Mouse (Mus musculus) forebrain, embryonic 13.5 days (tissue): ENCODE measurements around the gene Adamts13. TPM values are rescaled to one million over a fixed set of nuclear protein-coding genes. Genes with fewer than 3 reads are reported as not detected.
A peak's percentile ranks its signal among the peaks of the same experiment; 100 is the strongest.

Source experiments
- ATAC-seq: fragments of 200-750 bp; cut with Nextera tagmentation; 2 replicates; pipeline ENCODE4 v1.8.0; 2017
- H3K27ac ChIP-seq: fragments of 300-500 bp; sonication (generic); 2 replicates; pipeline ENCODE4 v1.5.1; 2015; ENCODE audit warnings: inconsistent platforms, mild to moderate bottlenecking, moderate library complexity
- H3K27me3 ChIP-seq: fragments of 300-500 bp; sonication (generic); 2 replicates; pipeline ENCODE4 v1.6.1; 2015; ENCODE audit warnings: mild to moderate bottlenecking, inconsistent platforms
- H3K36me3 ChIP-seq: fragments of 300-500 bp; sonication (generic); 2 replicates; pipeline ENCODE4 v1.6.1; 2015; ENCODE audit warnings: mild to moderate bottlenecking, inconsistent platforms; ENCODE audit not compliant: poor library complexity, severe bottlenecking
- H3K4me1 ChIP-seq: fragments of 300-500 bp; sonication (generic); 2 replicates; pipeline ENCODE4 v1.6.1; 2015; ENCODE audit warnings: inconsistent platforms
- H3K4me2 ChIP-seq: fragments of 300-500 bp; sonication (generic); 2 replicates; pipeline ENCODE4 v1.6.1; 2015; ENCODE audit warnings: inconsistent platforms, mild to moderate bottlenecking, moderate library complexity
- H3K4me3 ChIP-seq: fragments of 300-500 bp; sonication (generic); 2 replicates; pipeline ENCODE4 v1.5.1; 2015; ENCODE audit warnings: mild to moderate bottlenecking, inconsistent platforms
- H3K9ac ChIP-seq: fragments of 300-500 bp; sonication (generic); 2 replicates; pipeline ENCODE4 v1.6.1; 2015; ENCODE audit warnings: mild to moderate bottlenecking, inconsistent platforms
- H3K9me3 ChIP-seq: fragments of 300-500 bp; sonication (generic); replicated peaks from 2 replicates; pipeline ENCODE4 v1.6.1; 2016; ENCODE audit warnings: inconsistent platforms
- WGBS: fragments of 180-500 bp; shearing (Covaris S2); methylation state at CpG from one replicate; pipeline ENCODE4 v1.1.7; 2015; 5-methylcytosine and 5-hydroxymethylcytosine counted together
- polyA plus RNA-seq: library from polyadenylated mRNA; unstranded; fragments of >200 nt; fragmentation: Nextera tagmentation; extraction: Ambion mirVana; gene quantifications from 2 replicates; pipeline ENCODE4 v1.2.1, GENCODE M21; 2015

Gene Adamts13
- polyA plus RNA-seq, 1 experiment from 2014 or later: not detected

GRCm38 (mm10) chr2:26952193-26952592, 21.0 kb upstream of the Adamts13 start:
- H3K9ac ChIP-seq: no peak overlapping the region
- peaks cover 83% of the 10 kb centered on the region for H3K36me3 ChIP-seq
- H3K4me3 ChIP-seq: no peak overlapping the region
- H3K4me2 ChIP-seq: no peak overlapping the region
- no peak for ATAC-seq
- H3K27me3 ChIP-seq: no peaks in the 10 kb centered on the region
- no peaks in the 10 kb centered on the region for H3K9me3 ChIP-seq
- WGBS: 92% methylated on average over 4 of the region's 4 CpGs
- H3K4me1 ChIP-seq: no peaks in the 10 kb centered on the region
- H3K27ac ChIP-seq: no peak overlapping the region

GRCm38 (mm10) chr2:26952866-26953265, 20.4 kb upstream of the Adamts13 start:
- Histone ChIP-seq H3K9me3 (no peaks in the 10 kb centered on the region), H3K36me3 (peaks cover 90% of the 10 kb centered on the region), H3K4me1 (no peaks in the 10 kb centered on the region), H3K27ac (no peak overlapping the region), H3K4me3 (no peak overlapping the region), H3K9ac (no peak overlapping the region), H3K27me3 (no peaks in the 10 kb centered on the region), H3K4me2 (no peak overlapping the region)
- no peak for ATAC-seq
- WGBS: 91% methylated on average over 8 of the region's 8 CpGs

GRCm38 (mm10) chr2:26954735-26955395, 18.4 kb upstream of the Adamts13 start:
- no peaks in the 10 kb centered on the region for H3K27me3 ChIP-seq
- H3K36me3 ChIP-seq: peaks cover 96% of the 10 kb centered on the region
- H3K27ac ChIP-seq: no peak overlapping the region
- H3K4me2 ChIP-seq: no peak overlapping the region
- no peak overlapping the region for H3K4me3 ChIP-seq
- no peaks in the 10 kb centered on the region for H3K9me3 ChIP-seq
- H3K9ac ChIP-seq: no peak overlapping the region
- no peak for ATAC-seq
- WGBS: 90% methylated on average over 2 of the region's 2 CpGs
- no peaks in the 10 kb centered on the region for H3K4me1 ChIP-seq

- no peak overlapping the region for H3K4me2 ChIP-seq
- H3K4me3 ChIP-seq: no peak overlapping the region
- H3K36me3 ChIP-seq: peaks cover 92% of the 10 kb centered on the region
- ATAC-seq: no peak
- H3K9me3 ChIP-seq: no peaks in the 10 kb centered on the region
- H3K4me1 ChIP-seq: peaks cover 6% of the 10 kb centered on the region
- no peaks in the 10 kb centered on the region for H3K27me3 ChIP-seq
- WGBS: 94% methylated on average over 12 of the region's 12 CpGs
- no peak overlapping the region for H3K9ac ChIP-seq
- H3K27ac ChIP-seq: no peak overlapping the region
Measured at GRCm38 (mm10) chr2:26956811-26957487, 16.3 kb upstream of the Adamts13 start.

GRCm38 (mm10) chr2:26957488-26957859, 15.7 kb upstream of the Adamts13 start:
- Histone ChIP-seq H3K36me3 (peaks cover 91% of the 10 kb centered on the region), H3K27me3 (no peaks in the 10 kb centered on the region), H3K4me3 (no peak overlapping the region), H3K9ac (no peak overlapping the region), H3K4me1 (peaks cover 10% of the 10 kb centered on the region), H3K4me2 (no peak overlapping the region), H3K9me3 (no peaks in the 10 kb centered on the region), H3K27ac (no peak overlapping the region)
- 94% methylated on average over 2 of the region's 2 CpGs for WGBS
- ATAC-seq: no peak

GRCm38 (mm10) chr2:26960756-26961155, 12.5 kb upstream of the Adamts13 start:
- Histone ChIP-seq H3K9me3 (no peaks in the 10 kb centered on the region), H3K36me3 (peaks cover 58% of the 10 kb centered on the region)
- 74% methylated on average over 4 of the region's 4 CpGs for WGBS

GRCm38 (mm10) chr2:26963923-26964723, 9.1 kb upstream of the Adamts13 start, which contains the start of gene Rexo4:
Gene Rexo4 (minus strand): TSS chr2:26964386.
- Histone ChIP-seq H3K27ac (peak within 1 kb of the TSS; percentile 98), H3K9ac (peak within 1 kb of the TSS; percentile 87), H3K36me3 (peaks cover 26% of the 10 kb centered on the region), H3K4me2 (peak within 1 kb of the TSS; percentile 90), H3K27me3 (no peaks in the 10 kb centered on the region), H3K4me3 (peak within 1 kb of the TSS; percentile 79), H3K9me3 (no peaks in the 10 kb centered on the region), H3K4me1 (peaks cover 26% of the 10 kb centered on the region)
- ATAC-seq: peak; percentile 98
- under 1% methylated on average over 50 of the region's 50 CpGs for WGBS

More at GRCm38 (mm10) chr2:26960756-26961155, 12.5 kb upstream of the Adamts13 start:
- no peak overlapping the region for H3K4me3 ChIP-seq
- no peak overlapping the region for H3K27ac ChIP-seq
- no peak overlapping the region for H3K9ac ChIP-seq
- no peak for ATAC-seq
- no peak overlapping the region for H3K4me2 ChIP-seq
- H3K4me1 ChIP-seq: peaks cover 26% of the 10 kb centered on the region
- H3K27me3 ChIP-seq: no peaks in the 10 kb centered on the region

GRCm38 (mm10) chr2:26964724-26965370, 8.4 kb upstream of the Adamts13 start:
- peaks cover 21% of the 10 kb centered on the region for H3K36me3 ChIP-seq
- H3K27me3 ChIP-seq: no peaks in the 10 kb centered on the region
- peak overlapping the region; percentile 87 for H3K9ac ChIP-seq
- ATAC-seq: no peak; the same call in 1 of the 2 replicates
- H3K27ac ChIP-seq: peak overlapping the region; percentile 98
- peak overlapping the region; percentile 79 for H3K4me3 ChIP-seq
- H3K9me3 ChIP-seq: no peaks in the 10 kb centered on the region
- H3K4me2 ChIP-seq: peak overlapping the region; percentile 90
- 17% methylated on average over 14 of the region's 14 CpGs for WGBS
- H3K4me1 ChIP-seq: peaks cover 26% of the 10 kb centered on the region

- Histone ChIP-seq H3K9ac (no peak overlapping the region), H3K36me3 (peaks cover 1% of the 10 kb centered on the region; the same call in 1 of the 2 replicates), H3K4me1 (peaks cover 17% of the 10 kb centered on the region), H3K9me3 (no peaks in the 10 kb centered on the region), H3K27me3 (no peaks in the 10 kb centered on the region), H3K4me2 (no peak overlapping the region), H3K27ac (no peak overlapping the region), H3K4me3 (no peak overlapping the region)
- ATAC-seq: no peak
- WGBS: 70% methylated on average over 2 of the region's 2 CpGs
Measured at GRCm38 (mm10) chr2:26967262-26967661, 6.0 kb upstream of the Adamts13 start.

GRCm38 (mm10) chr2:26973960-26974359, 744 bp downstream of the Adamts13 start:
- Histone ChIP-seq H3K27me3 (peaks cover 3% of the 10 kb centered on the region; the same call in 1 of the 2 replicates), H3K9me3 (no peaks in the 10 kb centered on the region), H3K9ac (no peak overlapping the region), H3K4me3 (no peak overlapping the region), H3K4me1 (no peaks in the 10 kb centered on the region), H3K4me2 (no peak overlapping the region), H3K36me3 (no peaks in the 10 kb centered on the region), H3K27ac (no peak overlapping the region)
- WGBS: 65% methylated on average over 4 of the region's 4 CpGs
- no peak for ATAC-seq

- Histone ChIP-seq H3K27me3 (no peaks in the 10 kb centered on the region), H3K27ac (no peak overlapping the region), H3K4me1 (no peaks in the 10 kb centered on the region), H3K36me3 (no peaks in the 10 kb centered on the region), H3K9me3 (no peaks in the 10 kb centered on the region), H3K4me2 (no peak overlapping the region), H3K9ac (no peak overlapping the region), H3K4me3 (no peak overlapping the region)
- 57% methylated on average over 1 of the region's 1 CpGs for whole genome bisulfite sequencing
- ATAC-seq: no peak
Measured at GRCm38 (mm10) chr2:26980361-26980760, 7.1 kb downstream of the Adamts13 start.
